ENCODE assay signal across 9 mouse cellular contexts in genomic region chr5:35583221-35583783, GRCm38 (mm10). TPM values are rescaled to one million over a fixed set of nuclear protein-coding genes. Genes with fewer than 3 reads are reported as not detected.
DNase-seq lines count a peak whose midpoint lies in the region; ATAC-seq and TF ChIP-seq lines count a peak whose summit lies in the region.
"Had no signal": no experiment of that assay in that cellular context is flagged by ENCODE, and none has a peak within 500 bp of the region (broad histone marks: within the 10 kb centered on the region; RNA-seq: fewer than 3 reads in every experiment).

No protein-coding gene starts in this region.

- peak; percentile 66 for ATAC-seq in common myeloid progenitor, adult 5-6 weeks (replicated peaks; ENCODE audit: low read depth, poor library complexity, severe bottlenecking)
- peak; percentile 75 for ATAC-seq in inflammation-experienced regulatory T-cells, adult 6 months
- peak; percentile 2; the same call in 1 of the 2 replicates for ATAC-seq in midbrain, embryonic 15.5 days (replicated peaks)

- no peaks in the 10 kb centered on the region for H3K9me3 ChIP-seq in midbrain, embryonic 15.5 days

- H3K27ac ChIP-seq in kidney, adult 2 months (ENCODE audit: insufficient read depth, low read depth, low read length): peak overlapping the region; percentile 65
- H3K27ac ChIP-seq in midbrain, embryonic 15.5 days: peak overlapping the region; percentile 67

- peaks cover 7% of the 10 kb centered on the region; the same call in 1 of the 2 replicates for H3K4me1 ChIP-seq in kidney, adult 2 months (ENCODE audit: control insufficient read depth, insufficient read depth, low read length)
- H3K4me1 ChIP-seq in midbrain, embryonic 15.5 days: peaks cover 21% of the 10 kb centered on the region

- peak; percentile 50 for DNase-seq in kidney, adult 2 months
- no peak for DNase-seq in kidney, adult 8-10 months
- DNase-seq in cerebellum, adult 9-10 months: no peak
- no peak for DNase-seq in right cerebral cortex, adult 18-20 months
- no peak for DNase-seq in adrenal gland, postnatal 10 days

- peak overlapping the region; percentile 53 for H3K4me3 ChIP-seq in kidney, adult 2 months (ENCODE audit: insufficient read depth, low read depth, low read length)
- peak overlapping the region; percentile 71 for H3K4me3 ChIP-seq in midbrain, embryonic 15.5 days

- no peaks in the 10 kb centered on the region for H3K36me3 ChIP-seq in kidney, adult 2 months (ENCODE audit: control insufficient read depth, insufficient read depth, low read length)
- peaks cover 3% of the 10 kb centered on the region; the same call in 1 of the 2 replicates for H3K36me3 ChIP-seq in midbrain, embryonic 15.5 days (replicated peaks)

- no peak for TF ChIP-seq POLR2A in kidney, adult 2 months (IDR thresholded peaks at IDR 0.05; ENCODE audit: low read depth, low read length)

- TF ChIP-seq CTCF in kidney, adult 2 months (conservative IDR thresholded peaks at IDR 0.05; ENCODE audit: insufficient read depth, insufficient read length, low read depth, low read length): no peak

- no peaks in the 10 kb centered on the region for H3K27me3 ChIP-seq in kidney, adult 2 months (replicated peaks; ENCODE audit: control insufficient read depth, insufficient read depth, low read length)
- H3K27me3 ChIP-seq in midbrain, embryonic 15.5 days (replicated peaks): no peaks in the 10 kb centered on the region; the same call in 1 of the 2 replicates
- H3K27me3 ChIP-seq: Patski had no signal

- H3K4me2 ChIP-seq in midbrain, embryonic 15.5 days: peak overlapping the region; percentile 83

- WGBS in kidney, adult 2 months: 1% methylated on average over 17 of the region's 17 CpGs
- WGBS in midbrain, embryonic 15.5 days: 4% methylated on average over 17 of the region's 17 CpGs

- peak overlapping the region; percentile 48 for H3K9ac ChIP-seq in midbrain, embryonic 15.5 days

RNA-seq across cellular contexts. Expression of gene Acox3, which starts 0.5 kb away (rescaled TPM):
- polyA plus RNA-seq in kidney, adult 2 months (2012; rRNA removed): 77.9 and 83.6 TPM in 2 replicates
- 20.4 and 21.1 TPM in 2 replicates for total RNA-seq in common myeloid progenitor, adult 5-6 weeks (2017)
- 10 to 100 TPM; 20.1 to 25.4 (median 23.4) TPM for polyA plus RNA-seq in inflammation-experienced regulatory T-cells, adult 6 months (2017; shearing (Covaris generic))
- polyA plus RNA-seq in midbrain, embryonic 15.5 days (2015; fragmentation: Nextera tagmentation; extraction: Ambion mirVana): 14.6 and 16.0 TPM in 2 replicates
- total RNA-seq in adrenal gland, postnatal 10 days (2021): 10 to 100 TPM; 30.5 to 41.1 TPM

RNA-seq across cellular contexts. Expression of gene Trmt44, which starts 8.4 kb away (rescaled TPM):
- polyA plus RNA-seq in kidney, adult 2 months (2012; rRNA removed): 4.4 and 4.5 TPM in 2 replicates
- 6.6 and 7.4 TPM in 2 replicates for total RNA-seq in common myeloid progenitor, adult 5-6 weeks (2017)
- polyA plus RNA-seq in inflammation-experienced regulatory T-cells, adult 6 months (2017; shearing (Covaris generic)): 1 to 10 TPM; 2.0 to 3.1 (median 2.9) TPM
- 7.3 and 7.6 TPM in 2 replicates for polyA plus RNA-seq in midbrain, embryonic 15.5 days (2015; fragmentation: Nextera tagmentation; extraction: Ambion mirVana)
- total RNA-seq in adrenal gland, postnatal 10 days (2021): 1 to 10 TPM; 5.6 to 7.9 TPM

RNA-seq across cellular contexts. Expression of gene Cpz, which starts 57.8 kb away (rescaled TPM):
- 1.4 and 3.0 TPM in 2 replicates for polyA plus RNA-seq in kidney, adult 2 months (2012; rRNA removed)
- not detected in 2 replicates for total RNA-seq in common myeloid progenitor, adult 5-6 weeks (2017)
- polyA plus RNA-seq in inflammation-experienced regulatory T-cells, adult 6 months (2017; shearing (Covaris generic)): not detected
- polyA plus RNA-seq in midbrain, embryonic 15.5 days (2015; fragmentation: Nextera tagmentation; extraction: Ambion mirVana): 1.8 and 2.2 TPM in 2 replicates
- total RNA-seq in adrenal gland, postnatal 10 days (2021): 1 to 10 TPM; 7.8 to 8.3 TPM

Comparison
In these comparisons a context has a peak if more than half of its experiments do, and no peak if none do; other contexts are left out.
1. ATAC-seq: peak in every context shown above with its lines; median percentile 75 in inflammation-experienced regulatory T-cells, adult 6 months; 66 in common myeloid progenitor, adult 5-6 weeks; 2 in midbrain, embryonic 15.5 days.